Mouse (Mus musculus): Measurements from ENCODE around the gene Mllt3. TPM values are rescaled to one million over a fixed set of nuclear protein-coding genes. Genes with fewer than 3 reads are reported as not detected.

The Mllt3 gene
- total and polyA plus RNA-seq, 2 experiments from 2014 or later = 5.1 to 13.5 TPM

GRCm38 (mm10) chr4:87788691-87789090 lies 244.5 kb downstream of the Mllt3 start:
- peaks cover 9% of the 10 kb centered on the region for H3K36me3 ChIP-seq (replicated peaks; ENCODE audit: control insufficient read depth, insufficient read depth, low read length)
- peak; percentile 40 for DNase-seq (ENCODE audit: low spot score)

GRCm38 (mm10) chr4:87785132-87786074 lies 247.8 kb downstream of the Mllt3 start:
- TF ChIP-seq EP300 (IDR thresholded peaks at IDR 0.05; ENCODE audit: low read depth) (no peak), CTCF (IDR thresholded peaks at IDR 0.05; ENCODE audit: low read depth) (peak; percentile 76)
- no peaks in the 10 kb centered on the region for H3K27me3 ChIP-seq (ENCODE audit: control insufficient read depth, insufficient read depth, low read length)
- no peak overlapping the region for H3K9ac ChIP-seq (replicated peaks; ENCODE audit: low read depth, low read length)
- H3K27ac ChIP-seq (ENCODE audit: low read depth) = no peak overlapping the region
- H3K4me2 ChIP-seq (ENCODE audit: low read depth, low read length) = no peak overlapping the region
- 0 out of 2 replicates have a peak, but pooled peaks cover 3% of the 10 kb centered on the region for H3K4me1 ChIP-seq (ENCODE audit: control insufficient read depth, insufficient read depth)
- peak; percentile 42 for DNase-seq (ENCODE audit: low spot score)
- H3K9me3 ChIP-seq (replicated peaks; ENCODE audit: control insufficient read depth, low read length) = no peaks in the 10 kb centered on the region
- WGBS = 40% methylated on average over 12 of the region's 12 CpGs
- H3K36me3 ChIP-seq (replicated peaks; ENCODE audit: control insufficient read depth, insufficient read depth, low read length) = no peaks in the 10 kb centered on the region
- ATAC-seq (ENCODE audit: insufficient read depth, low read depth) = peak; percentile 53
- no peak overlapping the region for H3K4me3 ChIP-seq (ENCODE audit: low read depth, low read length)

More at GRCm38 (mm10) chr4:87788691-87789090, 244.5 kb downstream of the Mllt3 start:
- no peaks in the 10 kb centered on the region for H3K27me3 ChIP-seq (ENCODE audit: control insufficient read depth, insufficient read depth, low read length)
- no peaks in the 10 kb centered on the region for H3K9me3 ChIP-seq (replicated peaks; ENCODE audit: control insufficient read depth, low read length)
- 71% methylated on average over 8 of the region's 8 CpGs for WGBS
- no peak overlapping the region for H3K9ac ChIP-seq (replicated peaks; ENCODE audit: low read depth, low read length)
- H3K4me1 ChIP-seq (ENCODE audit: control insufficient read depth, insufficient read depth) = 0 out of 2 replicates have a peak, but pooled peaks cover under 1% of the 10 kb centered on the region
- no peak overlapping the region for H3K4me2 ChIP-seq (ENCODE audit: low read depth, low read length)
- TF ChIP-seq EP300 (IDR thresholded peaks at IDR 0.05; ENCODE audit: low read depth) = no peak
- peak; percentile 56 for TF ChIP-seq CTCF (IDR thresholded peaks at IDR 0.05; ENCODE audit: low read depth)
- H3K4me3 ChIP-seq (ENCODE audit: low read depth, low read length) = no peak overlapping the region
- ATAC-seq (ENCODE audit: insufficient read depth, low read depth) = no peak
- no peak overlapping the region for H3K27ac ChIP-seq (ENCODE audit: low read depth)

GRCm38 (mm10) chr4:87783809-87784208 lies 249.4 kb downstream of the Mllt3 start:
- TF ChIP-seq CTCF (IDR thresholded peaks at IDR 0.05; ENCODE audit: low read depth) (no peak), EP300 (IDR thresholded peaks at IDR 0.05; ENCODE audit: low read depth) (no peak)
- Histone ChIP-seq H3K4me2 (ENCODE audit: low read depth, low read length) (no peak overlapping the region), H3K9ac (replicated peaks; ENCODE audit: low read depth, low read length) (no peak overlapping the region), H3K9me3 (replicated peaks; ENCODE audit: control insufficient read depth, low read length) (no peaks in the 10 kb centered on the region), H3K36me3 (replicated peaks; ENCODE audit: control insufficient read depth, insufficient read depth, low read length) (no peaks in the 10 kb centered on the region), H3K4me3 (ENCODE audit: low read depth, low read length) (no peak overlapping the region), H3K4me1 (ENCODE audit: control insufficient read depth, insufficient read depth) (0 out of 2 replicates have a peak, but pooled peaks cover 3% of the 10 kb centered on the region), H3K27me3 (ENCODE audit: control insufficient read depth, insufficient read depth, low read length) (no peaks in the 10 kb centered on the region), H3K27ac (ENCODE audit: low read depth) (no peak overlapping the region)
- DNase-seq (ENCODE audit: low spot score) = peak; percentile 24
- 26% methylated on average over 2 of the region's 2 CpGs for whole genome bisulfite sequencing
- peak; percentile 33; the same call in 1 of the 2 replicates for ATAC-seq (ENCODE audit: insufficient read depth, low read depth)

- WGBS = 69% methylated on average over 5 of the region's 5 CpGs
- no peak for ATAC-seq (ENCODE audit: insufficient read depth, low read depth)
- TF ChIP-seq CTCF (IDR thresholded peaks at IDR 0.05; ENCODE audit: low read depth) (no peak), EP300 (IDR thresholded peaks at IDR 0.05; ENCODE audit: low read depth) (no peak)
Observed at GRCm38 (mm10) chr4:87781971-87782370, 251.2 kb downstream of the Mllt3 start.

GRCm38 (mm10) chr4:87775721-87776120 lies 257.4 kb downstream of the Mllt3 start:
- Histone ChIP-seq H3K9ac (replicated peaks; ENCODE audit: low read depth, low read length) (no peak overlapping the region), H3K36me3 (replicated peaks; ENCODE audit: control insufficient read depth, insufficient read depth, low read length) (peaks cover 8% of the 10 kb centered on the region; the same call in 1 of the 2 replicates), H3K27me3 (ENCODE audit: control insufficient read depth, insufficient read depth, low read length) (no peaks in the 10 kb centered on the region), H3K4me2 (ENCODE audit: low read depth, low read length) (no peak overlapping the region), H3K4me1 (ENCODE audit: control insufficient read depth, insufficient read depth) (no peaks in the 10 kb centered on the region), H3K4me3 (ENCODE audit: low read depth, low read length) (no peak overlapping the region), H3K27ac (ENCODE audit: low read depth) (no peak overlapping the region), H3K9me3 (replicated peaks; ENCODE audit: control insufficient read depth, low read length) (no peaks in the 10 kb centered on the region)
- no peak for TF ChIP-seq EP300 (IDR thresholded peaks at IDR 0.05; ENCODE audit: low read depth)
- TF ChIP-seq CTCF (IDR thresholded peaks at IDR 0.05; ENCODE audit: low read depth) = no peak
- no peak for ATAC-seq (ENCODE audit: insufficient read depth, low read depth)
- 77% methylated on average over 2 of the region's 2 CpGs for WGBS
- no peak for DNase-seq (ENCODE audit: low spot score)

More at GRCm38 (mm10) chr4:87781971-87782370, 251.2 kb downstream of the Mllt3 start:
- H3K36me3 ChIP-seq (replicated peaks; ENCODE audit: control insufficient read depth, insufficient read depth, low read length) = no peaks in the 10 kb centered on the region
- no peaks in the 10 kb centered on the region for H3K27me3 ChIP-seq (ENCODE audit: control insufficient read depth, insufficient read depth, low read length)
- no peak overlapping the region for H3K27ac ChIP-seq (ENCODE audit: low read depth)
- no peak overlapping the region for H3K4me2 ChIP-seq (ENCODE audit: low read depth, low read length)
- H3K4me1 ChIP-seq (ENCODE audit: control insufficient read depth, insufficient read depth) = 0 out of 2 replicates have a peak, but pooled peaks cover 3% of the 10 kb centered on the region
- H3K4me3 ChIP-seq (ENCODE audit: low read depth, low read length) = no peak overlapping the region
- no peaks in the 10 kb centered on the region for H3K9me3 ChIP-seq (replicated peaks; ENCODE audit: control insufficient read depth, low read length)
- no peak overlapping the region for H3K9ac ChIP-seq (replicated peaks; ENCODE audit: low read depth, low read length)
- no peak for DNase-seq (ENCODE audit: low spot score)

Measured in heart, postnatal 0 days (tissue).